Mouse (Mus musculus): ENCODE results near the gene Pianp. TPM values are rescaled to one million over a fixed set of nuclear protein-coding genes. Genes with fewer than 3 reads are reported as not detected.
A peak's percentile ranks its signal among the peaks of the same experiment; 100 is the strongest.

Gene Pianp
- polyA plus RNA-seq, 1 experiment from 2014 or later, result 0.11 TPM

GRCm38 (mm10) chr6:124999091-124999490 is 2.6 kb downstream of the Pianp start:
- no peaks in the 10 kb centered on the region for H3K36me3 ChIP-seq (ENCODE audit: control insufficient read depth, insufficient read depth)
- H3K9me3 ChIP-seq (replicated peaks; ENCODE audit: control insufficient read depth, low read length), result no peaks in the 10 kb centered on the region
- peaks cover 73% of the 10 kb centered on the region for H3K27me3 ChIP-seq (ENCODE audit: control insufficient read depth, insufficient read depth, low read depth, low read length)
- ATAC-seq (ENCODE audit: low read depth), result no peak
- no peak overlapping the region for H3K4me3 ChIP-seq (ENCODE audit: low read depth, low read length)
- H3K4me2 ChIP-seq (ENCODE audit: low read depth, low read length), result no peak overlapping the region
- H3K27ac ChIP-seq (ENCODE audit: low read length), result no peak overlapping the region
- 46% methylated on average over 14 of the region's 14 CpGs for WGBS (ENCODE audit: insufficient replicate concordance)
- H3K9ac ChIP-seq (ENCODE audit: low read depth, low read length), result no peak overlapping the region
- H3K4me1 ChIP-seq (ENCODE audit: control insufficient read depth, low read depth, low read length), result peaks cover 7% of the 10 kb centered on the region

DNA sequence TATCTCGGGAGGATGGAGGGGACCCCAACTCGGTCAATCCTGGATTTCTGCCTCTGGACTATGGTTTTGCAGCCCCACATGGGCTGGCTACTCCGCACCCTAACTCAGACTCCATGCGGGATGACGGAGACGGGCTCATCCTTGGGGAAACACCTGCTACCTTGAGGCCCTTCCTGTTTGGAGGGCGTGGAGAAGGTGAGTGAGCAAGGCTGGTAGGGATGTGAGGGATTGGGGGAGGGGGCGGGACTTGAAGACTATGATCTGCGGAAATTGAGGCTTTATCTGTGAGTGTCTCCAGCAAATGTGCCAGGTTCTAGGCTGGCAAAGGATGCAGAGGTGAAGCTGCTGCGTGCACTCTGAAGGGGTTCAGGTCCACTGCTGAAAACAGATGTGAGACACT is 3.1 kb downstream of the Pianp start:
- Histone ChIP-seq H3K4me3 (ENCODE audit: low read depth, low read length) (no peak overlapping the region), H3K36me3 (ENCODE audit: control insufficient read depth, insufficient read depth) (no peaks in the 10 kb centered on the region), H3K4me2 (ENCODE audit: low read depth, low read length) (no peak overlapping the region), H3K4me1 (ENCODE audit: control insufficient read depth, low read depth, low read length) (peaks cover 7% of the 10 kb centered on the region), H3K9me3 (replicated peaks; ENCODE audit: control insufficient read depth, low read length) (no peaks in the 10 kb centered on the region), H3K27ac (ENCODE audit: low read length) (no peak overlapping the region), H3K27me3 (ENCODE audit: control insufficient read depth, insufficient read depth, low read depth, low read length) (peaks cover 68% of the 10 kb centered on the region), H3K9ac (ENCODE audit: low read depth, low read length) (no peak overlapping the region)
- ATAC-seq (ENCODE audit: low read depth), result no peak
- 30% methylated on average over 10 of the region's 10 CpGs for WGBS (ENCODE audit: insufficient replicate concordance)

DNA sequence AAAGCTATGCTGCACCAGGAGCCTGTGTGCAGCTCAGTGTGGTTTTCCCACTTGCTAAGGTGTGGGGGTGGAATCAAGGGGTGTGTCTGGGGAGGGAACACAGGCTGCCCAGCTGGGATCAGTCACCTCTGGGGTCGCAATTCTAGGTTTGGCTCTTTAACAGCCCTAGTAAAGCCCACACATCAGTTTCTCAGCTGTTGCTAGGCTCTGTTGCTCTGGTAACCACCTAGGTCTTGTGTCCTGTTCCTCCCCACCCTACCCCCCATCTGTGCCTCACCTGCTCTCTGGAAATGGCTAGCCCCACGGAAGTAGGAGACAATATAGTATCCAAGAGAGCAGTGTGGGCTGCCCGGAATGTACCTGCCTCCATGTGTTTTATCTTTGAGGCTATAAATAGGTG is 7.2 kb downstream of the Pianp start:
- Histone ChIP-seq H3K9ac (ENCODE audit: low read depth, low read length) (no peak overlapping the region), H3K27ac (ENCODE audit: low read length) (no peak overlapping the region), H3K36me3 (ENCODE audit: control insufficient read depth, insufficient read depth) (no peaks in the 10 kb centered on the region), H3K4me3 (ENCODE audit: low read depth, low read length) (no peak overlapping the region), H3K27me3 (ENCODE audit: control insufficient read depth, insufficient read depth, low read depth, low read length) (peaks cover 27% of the 10 kb centered on the region), H3K4me1 (ENCODE audit: control insufficient read depth, low read depth, low read length) (peaks cover 3% of the 10 kb centered on the region), H3K9me3 (replicated peaks; ENCODE audit: control insufficient read depth, low read length) (no peaks in the 10 kb centered on the region), H3K4me2 (ENCODE audit: low read depth, low read length) (no peak overlapping the region)
- ATAC-seq (ENCODE audit: low read depth), result no peak
- 35% methylated on average over 3 of the region's 3 CpGs for WGBS (ENCODE audit: insufficient replicate concordance)

DNA sequence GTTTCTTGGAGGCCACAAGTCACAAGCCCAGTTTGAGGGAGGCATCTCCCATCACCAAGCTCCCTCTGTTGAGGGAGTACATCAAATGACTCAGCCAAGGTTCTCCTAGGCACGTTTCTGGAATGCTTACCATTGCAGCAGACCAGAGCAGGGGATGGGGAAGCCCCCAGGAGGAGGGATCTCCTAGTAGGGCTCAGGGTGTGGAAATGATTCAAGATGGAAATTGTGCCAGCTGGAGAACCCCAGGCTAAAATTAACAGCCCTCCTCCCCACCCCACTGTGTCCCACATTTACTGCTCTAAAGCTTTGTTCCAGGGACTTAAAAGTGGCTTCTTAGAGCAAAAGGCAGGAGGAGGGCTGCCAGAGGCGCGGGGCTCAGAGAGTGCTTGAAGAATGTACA is 8.6 kb downstream of the Pianp start:
- H3K9me3 ChIP-seq (replicated peaks; ENCODE audit: control insufficient read depth, low read length), result no peaks in the 10 kb centered on the region
- no peak overlapping the region for H3K9ac ChIP-seq (ENCODE audit: low read depth, low read length)
- WGBS (ENCODE audit: insufficient replicate concordance), result 38% methylated on average over 3 of the region's 3 CpGs
- peaks cover 3% of the 10 kb centered on the region for H3K4me1 ChIP-seq (ENCODE audit: control insufficient read depth, low read depth, low read length)
- H3K36me3 ChIP-seq (ENCODE audit: control insufficient read depth, insufficient read depth), result no peaks in the 10 kb centered on the region
- no peak overlapping the region for H3K4me2 ChIP-seq (ENCODE audit: low read depth, low read length)
- H3K4me3 ChIP-seq (ENCODE audit: low read depth, low read length), result no peak overlapping the region
- ATAC-seq (ENCODE audit: low read depth), result no peak
- H3K27me3 ChIP-seq (ENCODE audit: control insufficient read depth, insufficient read depth, low read depth, low read length), result peaks cover 18% of the 10 kb centered on the region
- no peak overlapping the region for H3K27ac ChIP-seq (ENCODE audit: low read length)

GRCm38 (mm10) chr6:125008060-125008459 is 11.6 kb downstream of the Pianp start:
- H3K27me3 ChIP-seq (ENCODE audit: control insufficient read depth, insufficient read depth, low read depth, low read length), result peaks cover 5% of the 10 kb centered on the region; the same call in 1 of the 2 replicates
- WGBS (ENCODE audit: insufficient replicate concordance), result 40% methylated on average over 13 of the region's 13 CpGs
- peak overlapping the region; percentile 46; the same call in 1 of the 2 replicates for H3K27ac ChIP-seq (ENCODE audit: low read length)
- peak overlapping the region; percentile 50 for H3K9ac ChIP-seq (ENCODE audit: low read depth, low read length)
- H3K9me3 ChIP-seq (replicated peaks; ENCODE audit: control insufficient read depth, low read length), result no peaks in the 10 kb centered on the region
- H3K4me1 ChIP-seq (ENCODE audit: control insufficient read depth, low read depth, low read length), result peaks cover 10% of the 10 kb centered on the region
- peaks cover 10% of the 10 kb centered on the region for H3K36me3 ChIP-seq (ENCODE audit: control insufficient read depth, insufficient read depth)
- peak overlapping the region; percentile 81 for H3K4me3 ChIP-seq (ENCODE audit: low read depth, low read length)
- ATAC-seq (ENCODE audit: low read depth), result no peak
- peak overlapping the region; percentile 83 for H3K4me2 ChIP-seq (ENCODE audit: low read depth, low read length)

DNA sequence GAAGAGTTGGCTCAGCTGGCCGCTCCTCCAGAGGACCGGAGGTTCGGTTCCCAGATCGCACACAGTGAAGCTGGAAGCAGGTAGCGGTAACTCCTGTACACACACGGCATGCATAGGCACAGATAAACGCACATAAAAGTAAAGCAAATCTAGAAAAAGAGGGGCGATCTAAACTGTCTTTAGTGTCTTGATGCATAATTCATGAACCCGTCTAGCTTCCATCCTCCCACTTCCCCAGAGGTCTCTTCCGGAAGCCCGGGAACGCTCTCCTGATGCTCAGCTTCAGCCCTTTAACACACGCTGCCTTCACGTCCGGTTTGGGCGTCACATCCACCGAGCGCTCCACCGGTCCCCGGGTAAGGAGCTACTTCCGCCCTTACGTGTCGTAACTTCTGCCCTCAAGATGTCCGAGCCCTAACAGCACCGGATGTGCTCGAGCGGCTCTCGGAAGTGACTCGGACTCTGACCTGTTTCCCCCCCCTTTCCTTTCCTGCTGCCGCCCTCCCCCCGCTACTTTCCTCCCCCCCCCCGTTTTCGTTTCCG is 12.2 kb downstream of the Pianp start:
- ATAC-seq (ENCODE audit: low read depth), result peak; percentile 97
- H3K36me3 ChIP-seq (ENCODE audit: control insufficient read depth, insufficient read depth), result peaks cover 11% of the 10 kb centered on the region
- under 1% methylated on average over 33 of the region's 34 CpGs for WGBS (ENCODE audit: insufficient replicate concordance)
- H3K9ac ChIP-seq (ENCODE audit: low read depth, low read length), result peak overlapping the region; percentile 91
- peak overlapping the region; percentile 83 for H3K4me2 ChIP-seq (ENCODE audit: low read depth, low read length)
- H3K27ac ChIP-seq (ENCODE audit: low read length), result peak overlapping the region; percentile 92
- peaks cover 2% of the 10 kb centered on the region; the same call in 1 of the 2 replicates for H3K27me3 ChIP-seq (ENCODE audit: control insufficient read depth, insufficient read depth, low read depth, low read length)
- peak overlapping the region; percentile 81 for H3K4me3 ChIP-seq (ENCODE audit: low read depth, low read length)
- H3K4me1 ChIP-seq (ENCODE audit: control insufficient read depth, low read depth, low read length), result peaks cover 10% of the 10 kb centered on the region
- no peaks in the 10 kb centered on the region for H3K9me3 ChIP-seq (replicated peaks; ENCODE audit: control insufficient read depth, low read length)

GRCm38 (mm10) chr6:125009129-125009180 is 12.5 kb downstream of the Pianp start, which contains the start of gene Zfp384:
Zfp384 (plus strand) TSS chr6:125009145.
- Histone ChIP-seq H3K9ac (ENCODE audit: low read depth, low read length) (peak within 1 kb of the TSS; percentile 91), H3K27ac (ENCODE audit: low read length) (peak within 1 kb of the TSS; percentile 92), H3K27me3 (ENCODE audit: control insufficient read depth, insufficient read depth, low read depth, low read length) (no peaks in the 10 kb centered on the region), H3K9me3 (replicated peaks; ENCODE audit: control insufficient read depth, low read length) (no peaks in the 10 kb centered on the region), H3K36me3 (ENCODE audit: control insufficient read depth, insufficient read depth) (peaks cover 11% of the 10 kb centered on the region), H3K4me2 (ENCODE audit: low read depth, low read length) (peak within 1 kb of the TSS; percentile 83), H3K4me3 (ENCODE audit: low read depth, low read length) (peak within 1 kb of the TSS; percentile 81), H3K4me1 (ENCODE audit: control insufficient read depth, low read depth, low read length) (peaks cover 10% of the 10 kb centered on the region)
- WGBS (ENCODE audit: insufficient replicate concordance), result 0% methylated on average over 3 of the region's 3 CpGs
- no peak for ATAC-seq (ENCODE audit: low read depth)

DNA sequence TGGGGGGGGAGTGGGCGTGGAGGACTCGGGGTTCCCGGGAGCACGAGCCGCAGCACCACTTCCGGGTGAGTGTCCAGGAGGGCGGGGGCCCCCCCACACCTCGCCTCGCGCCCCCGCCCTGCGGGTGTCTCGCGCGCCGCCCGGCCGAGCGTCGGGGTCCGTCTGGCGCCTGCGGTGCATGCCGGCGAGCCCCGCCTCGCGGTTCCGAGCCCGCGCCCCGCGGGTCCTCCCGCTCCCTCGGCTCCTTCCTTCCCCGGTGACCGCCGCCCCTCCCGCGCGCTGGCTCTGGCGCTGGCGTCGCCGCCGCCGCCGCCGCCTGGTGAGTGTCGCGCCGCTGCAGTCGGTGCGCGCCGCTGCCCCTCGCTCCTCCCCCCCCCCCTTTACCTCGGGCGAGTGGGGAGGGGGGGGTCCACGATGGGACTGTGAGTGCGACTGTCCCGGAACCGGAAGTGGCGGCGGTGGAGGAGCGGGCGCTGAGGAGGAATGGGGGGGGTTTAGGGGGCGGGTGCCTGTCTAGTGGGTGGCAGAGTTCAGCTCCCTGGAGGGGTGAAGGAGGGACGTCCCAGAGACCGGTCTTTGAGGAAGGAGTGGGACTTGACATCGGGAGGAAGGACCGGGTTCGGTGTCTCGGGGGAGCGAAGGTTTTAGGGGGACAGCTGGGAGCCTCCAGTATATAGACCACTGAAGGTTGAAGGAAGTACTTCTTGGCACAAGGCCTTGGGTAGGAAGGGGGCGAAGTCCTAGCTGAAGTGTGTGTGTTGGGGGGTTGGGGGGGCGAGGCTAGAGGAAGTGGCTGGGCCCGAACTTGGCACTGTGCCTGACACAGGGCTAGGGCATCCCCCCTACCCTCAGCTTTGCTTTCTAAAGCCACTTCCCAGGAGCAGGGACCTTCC is 12.9 kb downstream of the Pianp start:
- peaks cover 10% of the 10 kb centered on the region for H3K4me1 ChIP-seq (ENCODE audit: control insufficient read depth, low read depth, low read length)
- peak overlapping the region; percentile 91 for H3K9ac ChIP-seq (ENCODE audit: low read depth, low read length)
- H3K36me3 ChIP-seq (ENCODE audit: control insufficient read depth, insufficient read depth), result peaks cover 11% of the 10 kb centered on the region
- ATAC-seq (ENCODE audit: low read depth), result peak; percentile 83
- no peaks in the 10 kb centered on the region for H3K9me3 ChIP-seq (replicated peaks; ENCODE audit: control insufficient read depth, low read length)
- peak overlapping the region; percentile 92 for H3K27ac ChIP-seq (ENCODE audit: low read length)
- WGBS (ENCODE audit: insufficient replicate concordance), result under 1% methylated on average over 40 of the region's 78 CpGs
- no peaks in the 10 kb centered on the region for H3K27me3 ChIP-seq (ENCODE audit: control insufficient read depth, insufficient read depth, low read depth, low read length)
- peak overlapping the region; percentile 81 for H3K4me3 ChIP-seq (ENCODE audit: low read depth, low read length)
- H3K4me2 ChIP-seq (ENCODE audit: low read depth, low read length), result peak overlapping the region; percentile 83

GRCm38 (mm10) chr6:125017682-125018081 is 21.2 kb downstream of the Pianp start:
- no peak overlapping the region for H3K27ac ChIP-seq (ENCODE audit: low read length)
- WGBS (ENCODE audit: insufficient replicate concordance), result 70% methylated on average over 3 of the region's 3 CpGs
- H3K36me3 ChIP-seq (ENCODE audit: control insufficient read depth, insufficient read depth), result peaks cover 7% of the 10 kb centered on the region; the same call in 1 of the 2 replicates
- no peak overlapping the region for H3K9ac ChIP-seq (ENCODE audit: low read depth, low read length)
- H3K4me3 ChIP-seq (ENCODE audit: low read depth, low read length), result no peak overlapping the region
- H3K4me1 ChIP-seq (ENCODE audit: control insufficient read depth, low read depth, low read length), result peaks cover 8% of the 10 kb centered on the region
- no peak overlapping the region for H3K4me2 ChIP-seq (ENCODE audit: low read depth, low read length)
- no peaks in the 10 kb centered on the region for H3K27me3 ChIP-seq (ENCODE audit: control insufficient read depth, insufficient read depth, low read depth, low read length)
- peak; percentile 94 for ATAC-seq (ENCODE audit: low read depth)
- H3K9me3 ChIP-seq (replicated peaks; ENCODE audit: control insufficient read depth, low read length), result no peaks in the 10 kb centered on the region
